Mouse (Mus musculus) intestine, postnatal 0 days (tissue): ENCODE measurements around the gene Stx7. TPM values are rescaled to one million over a fixed set of nuclear protein-coding genes. Genes with fewer than 3 reads are reported as not detected.

Experiments used
- ATAC-seq: fragments of 200-750 bp; cut with Nextera tagmentation; 2 replicates; pipeline ENCODE4 v1.8.0; 2017; ENCODE audit warnings: mild to moderate bottlenecking, moderate TSS enrichment, moderate library complexity
- H3K27ac ChIP-seq: fragments of 300-500 bp; sonication (generic); 2 replicates; pipeline ENCODE4 v1.5.1; 2014; ENCODE audit warnings: mild to moderate bottlenecking, low read depth, low read length, moderate library complexity
- H3K27me3 ChIP-seq: fragments of 300-500 bp; sonication (generic); replicated peaks from 2 replicates; pipeline ENCODE4 v1.6.1; 2014; ENCODE audit warnings: low read length, mixed read lengths; ENCODE audit not compliant: control insufficient read depth, insufficient read depth
- H3K36me3 ChIP-seq: fragments of 300-500 bp; sonication (generic); 2 replicates; pipeline ENCODE4 v1.6.1; 2014; ENCODE audit warnings: mild to moderate bottlenecking, moderate library complexity; ENCODE audit not compliant: control insufficient read depth, insufficient read depth
- H3K4me1 ChIP-seq: fragments of 300-500 bp; sonication (generic); replicated peaks from 2 replicates; pipeline ENCODE4 v1.6.1; 2014; ENCODE audit warnings: antibody characterized with exemption, low read length, mixed read lengths; ENCODE audit not compliant: control insufficient read depth, insufficient read depth
- H3K4me2 ChIP-seq: fragments of 300-500 bp; sonication (generic); replicated peaks from 2 replicates; pipeline ENCODE4 v1.6.1; 2014; ENCODE audit warnings: low read depth, mild to moderate bottlenecking, moderate library complexity
- H3K4me3 ChIP-seq: fragments of 300-500 bp; sonication (generic); 2 replicates; pipeline ENCODE4 v1.5.1; 2014; ENCODE audit warnings: low read depth, low read length
- H3K9ac ChIP-seq: fragments of 300-500 bp; sonication (generic); 2 replicates; pipeline ENCODE4 v1.6.1; 2014; ENCODE audit warnings: mild to moderate bottlenecking, low read depth, low read length
- H3K9me3 ChIP-seq: fragments of 300-500 bp; sonication (generic); 2 replicates; pipeline ENCODE4 v1.6.1; 2016; ENCODE audit warnings: mixed run types; ENCODE audit not compliant: control insufficient read depth
- CTCF ChIP-seq: sonication (generic); IDR thresholded peaks from 2 replicates; pipeline ENCODE4 v1.5.1; 2016; ENCODE audit warnings: low read depth, mild to moderate bottlenecking, control low read depth, antibody characterized with exemption, moderate library complexity
- WGBS: fragments of 180-500 bp; shearing (Covaris S2); extraction: QIAGEN DNeasy Blood & Tissue Kit; methylation state at CpG from one replicate; pipeline ENCODE4 v1.1.7; 2014; 5-methylcytosine and 5-hydroxymethylcytosine counted together
- polyA plus RNA-seq: library from polyadenylated mRNA; unstranded; fragments of >200 nt; fragmentation: Nextera tagmentation; extraction: Ambion mirVana; gene quantifications from 2 replicates; pipeline ENCODE4 v1.2.1, GENCODE M21; 2015

Stx7 gene
- polyA plus RNA-seq, 1 experiment from 2014 or later, result 171 TPM

DNA sequence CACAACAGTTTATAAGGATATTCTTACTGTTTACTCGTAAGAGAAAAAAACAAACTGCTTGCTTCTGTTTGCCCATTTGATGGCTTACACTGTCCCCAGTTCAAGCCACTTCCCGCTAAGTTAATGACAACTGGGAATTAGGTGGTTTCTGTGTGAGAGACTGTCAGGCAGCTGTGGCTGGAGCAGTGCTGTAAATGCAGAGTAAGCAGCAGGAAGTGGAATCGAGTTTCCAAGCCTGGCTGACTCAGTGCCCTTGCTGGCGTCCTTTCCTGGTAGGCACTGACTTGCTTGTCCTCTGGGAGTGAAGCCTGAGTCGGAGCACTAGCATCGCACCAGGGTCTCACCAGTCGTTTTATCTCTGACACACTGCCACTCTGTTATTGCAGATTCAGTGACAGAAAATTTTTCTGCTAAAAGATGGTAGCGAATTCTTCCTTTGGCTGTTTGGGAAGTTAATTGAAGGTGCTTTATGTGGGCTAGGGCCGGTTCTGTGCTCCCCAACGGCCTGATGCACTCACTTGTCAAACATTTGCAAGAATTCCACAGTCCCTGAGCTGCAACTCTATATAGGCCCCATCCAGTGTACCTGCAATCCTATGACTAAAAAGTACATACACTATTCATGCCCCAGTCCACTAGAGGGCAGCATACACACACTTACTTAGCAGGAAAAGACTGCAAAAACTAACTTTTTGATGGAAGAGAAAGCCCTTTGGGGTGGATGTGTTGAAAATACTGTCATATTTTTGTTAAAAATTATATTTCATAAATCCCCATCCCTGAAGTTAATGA is 24.3 kb downstream of the Stx7 start:
- Histone ChIP-seq H3K4me2 (no peak overlapping the region), H3K27ac (no peak overlapping the region), H3K36me3 (peaks cover 11% of the 10 kb centered on the region), H3K4me3 (no peak overlapping the region), H3K9me3 (no peaks in the 10 kb centered on the region), H3K9ac (no peak overlapping the region), H3K27me3 (no peaks in the 10 kb centered on the region), H3K4me1 (no peaks in the 10 kb centered on the region)
- peak; percentile 90 for TF ChIP-seq CTCF
- 41% methylated on average over 10 of the region's 10 CpGs for WGBS
- ATAC-seq, result peak; percentile 57; the same call in 1 of the 2 replicates

DNA sequence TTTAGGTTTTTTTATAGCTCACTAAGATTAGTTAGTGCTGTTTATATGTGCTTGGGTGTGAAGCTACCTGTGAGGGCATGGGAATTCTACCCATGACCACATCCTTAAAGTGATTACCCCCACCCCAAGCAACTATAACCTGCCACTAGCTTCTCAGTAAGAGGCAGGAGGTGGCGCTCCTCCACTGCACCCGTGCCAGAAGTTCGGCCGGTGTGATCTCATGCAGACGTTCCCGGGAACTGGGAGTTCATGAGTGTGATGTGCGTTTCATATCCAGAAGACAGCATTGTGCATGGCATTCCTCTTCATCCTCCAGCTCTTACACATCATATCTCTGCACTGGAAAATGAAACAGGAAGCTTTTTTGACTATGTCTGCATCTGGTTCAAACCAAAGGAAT is 41.3 kb downstream of the Stx7 start:
- Histone ChIP-seq H3K4me3 (no peak overlapping the region), H3K9ac (no peak overlapping the region), H3K27me3 (no peaks in the 10 kb centered on the region), H3K4me1 (no peaks in the 10 kb centered on the region), H3K9me3 (no peaks in the 10 kb centered on the region), H3K4me2 (no peak overlapping the region), H3K36me3 (peaks cover 33% of the 10 kb centered on the region), H3K27ac (no peak overlapping the region)
- ATAC-seq, result no peak
- 45% methylated on average over 7 of the region's 7 CpGs for WGBS
- peak; percentile 61 for TF ChIP-seq CTCF

DNA sequence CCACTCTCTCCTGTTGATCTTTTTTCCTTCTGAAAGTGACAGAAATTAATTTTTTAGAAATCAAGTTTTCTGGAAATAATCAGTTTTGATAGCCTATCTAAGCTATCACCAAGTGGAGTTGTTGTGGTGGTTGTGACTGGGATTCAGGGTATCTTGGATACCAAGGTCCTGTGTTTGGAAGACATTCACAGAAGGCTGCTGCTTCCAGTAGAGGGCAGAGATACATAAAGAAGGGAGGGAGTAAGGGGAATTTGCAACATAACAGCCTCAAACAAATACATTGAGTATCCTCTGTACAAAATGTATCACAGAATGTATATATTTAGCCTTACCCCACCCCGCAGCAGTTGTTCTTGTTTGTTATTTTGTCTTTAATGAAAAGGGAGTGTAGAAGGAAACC is 42.9 kb downstream of the Stx7 start:
- H3K27ac ChIP-seq, result no peak overlapping the region

DNA sequence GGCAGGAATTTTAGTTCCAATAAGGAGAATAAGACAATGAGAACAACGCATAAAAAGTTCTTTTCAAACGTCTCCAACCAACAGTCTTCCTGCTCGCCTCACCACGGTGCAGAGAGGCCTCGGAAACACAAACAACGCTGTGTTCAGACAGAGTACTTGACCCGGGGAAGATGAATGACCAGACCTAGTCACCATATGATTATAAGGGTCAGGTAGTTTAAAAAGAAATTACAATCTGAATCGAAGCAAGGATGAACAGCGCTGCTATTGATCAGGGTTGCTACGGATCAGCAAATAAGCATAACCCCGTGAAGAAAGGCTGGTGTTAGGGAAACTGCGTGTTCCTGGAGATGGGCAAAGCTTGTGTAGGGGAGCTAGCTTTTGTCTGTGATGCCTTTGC is 50.2 kb downstream of the Stx7 start:
- no peaks in the 10 kb centered on the region for H3K36me3 ChIP-seq
- no peak overlapping the region for H3K4me2 ChIP-seq
- H3K27ac ChIP-seq, result no peak overlapping the region
- no peak for ATAC-seq
- 60% methylated on average over 12 of the region's 12 CpGs for WGBS
- H3K9me3 ChIP-seq, result 0 out of 2 replicates have a peak, but pooled peaks cover 3% of the 10 kb centered on the region
- no peak for TF ChIP-seq CTCF
- H3K4me3 ChIP-seq, result no peak overlapping the region
- no peaks in the 10 kb centered on the region for H3K27me3 ChIP-seq
- no peaks in the 10 kb centered on the region for H3K4me1 ChIP-seq
- H3K9ac ChIP-seq, result no peak overlapping the region

More for the DNA sequence above, 42.9 kb downstream of the Stx7 start:
- Histone ChIP-seq H3K9ac (no peak overlapping the region), H3K4me3 (no peak overlapping the region), H3K4me1 (no peaks in the 10 kb centered on the region), H3K27me3 (no peaks in the 10 kb centered on the region), H3K4me2 (no peak overlapping the region), H3K9me3 (0 out of 2 replicates have a peak, but pooled peaks cover 3% of the 10 kb centered on the region), H3K36me3 (peaks cover 17% of the 10 kb centered on the region)
- TF ChIP-seq CTCF, result peak; percentile 68
- no peak for ATAC-seq
- WGBS, result 65% methylated on average over 1 of the region's 1 CpGs

DNA sequence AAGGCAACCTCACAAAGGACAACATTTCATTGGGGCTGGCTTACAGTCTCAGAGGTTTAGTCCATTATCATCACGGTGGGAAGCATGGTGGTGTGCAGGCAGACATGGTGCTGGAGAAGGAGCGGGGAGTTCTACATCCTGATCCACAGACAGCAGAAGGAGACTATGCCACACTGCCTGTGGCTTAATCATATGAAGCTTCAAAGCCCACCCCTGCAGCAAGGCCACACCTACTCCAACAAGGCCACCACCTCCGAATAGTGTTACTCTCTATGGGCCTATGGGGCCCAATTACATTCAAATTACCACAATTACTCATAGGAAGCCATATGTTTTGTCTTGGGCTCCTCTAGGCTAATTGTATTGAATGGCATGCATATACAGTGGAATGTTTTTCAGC is 51.0 kb downstream of the Stx7 start:
- Histone ChIP-seq H3K4me3 (no peak overlapping the region), H3K27ac (no peak overlapping the region), H3K9me3 (0 out of 2 replicates have a peak, but pooled peaks cover 3% of the 10 kb centered on the region), H3K36me3 (no peaks in the 10 kb centered on the region), H3K9ac (no peak overlapping the region), H3K4me1 (no peaks in the 10 kb centered on the region), H3K4me2 (no peak overlapping the region), H3K27me3 (no peaks in the 10 kb centered on the region)
- WGBS, result 94% methylated on average over 3 of the region's 3 CpGs
- ATAC-seq, result no peak
- TF ChIP-seq CTCF, result no peak

DNA sequence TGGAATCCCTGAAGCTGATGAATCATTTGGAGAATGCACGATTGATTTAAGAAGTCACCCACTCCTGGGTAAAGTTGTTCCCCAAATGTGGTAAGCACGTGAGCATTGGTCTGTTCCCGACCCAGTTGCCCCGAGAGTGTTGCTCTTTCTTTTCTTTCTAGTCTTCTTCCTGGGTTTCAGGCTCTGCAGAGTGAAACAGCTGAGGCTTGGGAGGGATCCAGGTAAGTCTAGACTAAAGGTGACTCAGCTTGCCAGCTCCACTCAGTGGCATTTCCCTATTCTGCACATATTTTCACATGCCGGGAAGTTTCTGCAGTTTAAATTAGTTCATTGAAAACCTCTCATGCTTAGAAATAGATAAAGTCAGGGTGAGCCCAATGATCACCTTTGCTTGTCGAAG is 61.0 kb downstream of the Stx7 start:
- Histone ChIP-seq H3K36me3 (no peaks in the 10 kb centered on the region), H3K9ac (no peak overlapping the region), H3K4me3 (no peak overlapping the region), H3K4me2 (no peak overlapping the region), H3K27me3 (no peaks in the 10 kb centered on the region), H3K27ac (no peak overlapping the region), H3K4me1 (no peaks in the 10 kb centered on the region), H3K9me3 (no peaks in the 10 kb centered on the region)
- no peak for ATAC-seq
- no peak for TF ChIP-seq CTCF
- WGBS, result 87% methylated on average over 6 of the region's 6 CpGs
